Mouse (Mus musculus): ENCODE results near the gene Tbata. TPM values are rescaled to one million over a fixed set of nuclear protein-coding genes. Genes with fewer than 3 reads are reported as not detected.

Gene Tbata
- polyA plus RNA-seq, 1 experiment = 4.7 TPM

GRCm38 (mm10) chr10:61203930-61204329 is 32.2 kb downstream of the Tbata start:
- DNase-seq (ENCODE audit: extremely low spot score in 1 of 2, low spot score in 1 of 2) = no peak

- DNase-seq (ENCODE audit: extremely low spot score in 1 of 2, low spot score in 1 of 2) = no peak
Observed at GRCm38 (mm10) chr10:61208114-61208684, 36.4 kb downstream of the Tbata start.

- DNase-seq (ENCODE audit: extremely low spot score in 1 of 2, low spot score in 1 of 2) = no peak
Observed at GRCm38 (mm10) chr10:61211105-61211504, 39.4 kb downstream of the Tbata start.

GRCm38 (mm10) chr10:61211743-61212142 is 40.0 kb downstream of the Tbata start:
- peak in 1 of 2 experiments; percentile 69 for DNase-seq (ENCODE audit: extremely low spot score in 1 of 2, low spot score in 1 of 2)

GRCm38 (mm10) chr10:61212817-61213216 is 41.1 kb downstream of the Tbata start:
- no peak for DNase-seq (ENCODE audit: extremely low spot score in 1 of 2, low spot score in 1 of 2)

GRCm38 (mm10) chr10:61215658-61216057 is 43.9 kb downstream of the Tbata start:
- DNase-seq (ENCODE audit: extremely low spot score in 1 of 2, low spot score in 1 of 2) = no peak

GRCm38 (mm10) chr10:61216163-61216562 is 44.4 kb downstream of the Tbata start:
- DNase-seq (ENCODE audit: extremely low spot score in 1 of 2, low spot score in 1 of 2) = no peak

- no peak for DNase-seq (ENCODE audit: extremely low spot score in 1 of 2, low spot score in 1 of 2)
Observed at GRCm38 (mm10) chr10:61219318-61219717, 47.6 kb downstream of the Tbata start.

GRCm38 (mm10) chr10:61225694-61226093 is 53.9 kb downstream of the Tbata start:
- DNase-seq (ENCODE audit: extremely low spot score in 1 of 2, low spot score in 1 of 2) = no peak

GRCm38 (mm10) chr10:61226784-61227396 is 55.1 kb downstream of the Tbata start:
- DNase-seq (ENCODE audit: extremely low spot score in 1 of 2, low spot score in 1 of 2) = no peak

- DNase-seq (ENCODE audit: extremely low spot score in 1 of 2, low spot score in 1 of 2) = no peak
Observed at GRCm38 (mm10) chr10:61231756-61232155, 60.0 kb downstream of the Tbata start.

- no peak for DNase-seq (ENCODE audit: extremely low spot score in 1 of 2, low spot score in 1 of 2)
Observed at GRCm38 (mm10) chr10:61232858-61233567, 61.3 kb downstream of the Tbata start.

- DNase-seq (ENCODE audit: extremely low spot score in 1 of 2, low spot score in 1 of 2) = no peak
Observed at GRCm38 (mm10) chr10:61234319-61234718, 62.6 kb downstream of the Tbata start.

GRCm38 (mm10) chr10:61235677-61236267 is 64.0 kb downstream of the Tbata start:
- no peak for DNase-seq (ENCODE audit: extremely low spot score in 1 of 2, low spot score in 1 of 2)

GRCm38 (mm10) chr10:61236683-61237390 is 65.1 kb downstream of the Tbata start:
- DNase-seq (ENCODE audit: extremely low spot score in 1 of 2, low spot score in 1 of 2) = no peak

- DNase-seq (ENCODE audit: extremely low spot score in 1 of 2, low spot score in 1 of 2) = no peak
Observed at GRCm38 (mm10) chr10:61237391-61237785, 65.6 kb downstream of the Tbata start.

Other genes starting within 250 kb of the Tbata start
- gene Pcbd1, start 82.6 kb upstream of the Tbata start, polyA plus RNA-seq (2012; rRNA removed) = 15.0 and 16.0 TPM in 2 replicates
- gene Sgpl1, start 24.3 kb upstream of the Tbata start, polyA plus RNA-seq (2012; rRNA removed) = 35.2 and 40.8 TPM in 2 replicates
- gene Adamts14, start 101.5 kb downstream of the Tbata start, polyA plus RNA-seq (2012; rRNA removed) = 0.38 and 0.50 TPM in 2 replicates
- gene Prf1, start 125.9 kb downstream of the Tbata start, polyA plus RNA-seq (2012; rRNA removed) = 0.10 and 0.38 TPM in 2 replicates
- 11.6 and 13.5 TPM in 2 replicates for gene Pald1, start 211.6 kb downstream of the Tbata start, polyA plus RNA-seq (2012; rRNA removed)
- 0.38 and 0.70 TPM in 2 replicates for gene Nodal, start 246.0 kb downstream of the Tbata start, polyA plus RNA-seq (2012; rRNA removed)